Comparison of ENCODE assay signal across 9 mouse cellular contexts in genomic region chr14:121082341-121082740, GRCm38 (mm10). TPM values are rescaled to one million over a fixed set of nuclear protein-coding genes. Genes with fewer than 3 reads are reported as not detected.
DNase-seq lines count a peak whose midpoint lies in the region; ATAC-seq lines count a peak whose summit lies in the region.
"Had no signal": no experiment of that assay in that cellular context is flagged by ENCODE, and none has a peak within 500 bp of the region (broad histone marks: within the 10 kb centered on the region; RNA-seq: fewer than 3 reads in every experiment).

No protein-coding gene starts in this region.

- no peak for DNase-seq in neural tube, embryonic 10.5 days (ENCODE audit: extremely low spot score, low spot score)
- DNase-seq in gastrocnemius, postnatal 10 days: peak; percentile 32
- DNase-seq in layer of hippocampus, postnatal 10 days (ENCODE audit: low spot score in 2 of 2): peak; percentile 38 to 42
- DNase-seq in cerebellum, adult 11-12 months: no peak
- DNase-seq in cerebellum, postnatal 25 days: no peak

- peaks cover 8% of the 10 kb centered on the region for H3K4me1 ChIP-seq in neural tube, embryonic 13.5 days (replicated peaks)
- H3K4me1 ChIP-seq in neural tube, embryonic 14.5 days (ENCODE audit: control insufficient read depth, insufficient read depth, low read length): no peaks in the 10 kb centered on the region; the same call in 1 of the 2 replicates
- no peaks in the 10 kb centered on the region for H3K4me1 ChIP-seq in kidney, embryonic 14.5 days (ENCODE audit: control insufficient read depth, insufficient read depth, low read length)

- no peaks in the 10 kb centered on the region for H3K9me3 ChIP-seq in neural tube, embryonic 13.5 days
- H3K9me3 ChIP-seq in neural tube, embryonic 14.5 days (ENCODE audit: control insufficient read depth, low read length): no peaks in the 10 kb centered on the region
- H3K9me3 ChIP-seq in kidney, embryonic 14.5 days (ENCODE audit: control insufficient read depth, low read length): no peaks in the 10 kb centered on the region; the same call in 1 of the 2 replicates

- H3K4me2 ChIP-seq in neural tube, embryonic 13.5 days: no peak overlapping the region
- H3K4me2 ChIP-seq in neural tube, embryonic 14.5 days (ENCODE audit: low read depth, low read length): no peak overlapping the region
- no peak overlapping the region for H3K4me2 ChIP-seq in kidney, embryonic 14.5 days (replicated peaks; ENCODE audit: low read depth, low read length)

- no peaks in the 10 kb centered on the region for H3K27me3 ChIP-seq in neural tube, embryonic 13.5 days
- no peaks in the 10 kb centered on the region for H3K27me3 ChIP-seq in neural tube, embryonic 14.5 days (ENCODE audit: control insufficient read depth, insufficient read depth, low read length)
- H3K27me3 ChIP-seq in kidney, embryonic 14.5 days (ENCODE audit: control insufficient read depth, insufficient read depth, low read length): no peaks in the 10 kb centered on the region

- no peak overlapping the region for H3K9ac ChIP-seq in neural tube, embryonic 13.5 days
- H3K9ac ChIP-seq in neural tube, embryonic 14.5 days (replicated peaks; ENCODE audit: low read depth, low read length): no peak overlapping the region
- H3K9ac ChIP-seq in kidney, embryonic 14.5 days (ENCODE audit: low read depth, low read length): no peak overlapping the region

- H3K36me3 ChIP-seq in neural tube, embryonic 13.5 days: peaks cover 20% of the 10 kb centered on the region; the same call in 1 of the 2 replicates
- no peaks in the 10 kb centered on the region for H3K36me3 ChIP-seq in neural tube, embryonic 14.5 days (ENCODE audit: control insufficient read depth, insufficient read depth, low read length)
- peaks cover 27% of the 10 kb centered on the region for H3K36me3 ChIP-seq in kidney, embryonic 14.5 days (ENCODE audit: control insufficient read depth, insufficient read depth, low read length)

- no peak overlapping the region for H3K4me3 ChIP-seq in neural tube, embryonic 13.5 days
- no peak overlapping the region for H3K4me3 ChIP-seq in neural tube, embryonic 14.5 days (ENCODE audit: low read depth, low read length)
- no peak overlapping the region for H3K4me3 ChIP-seq in kidney, embryonic 14.5 days (ENCODE audit: low read length)

- H3K27ac ChIP-seq in neural tube, embryonic 13.5 days (replicated peaks): peak overlapping the region; percentile 78
- H3K27ac ChIP-seq in neural tube, embryonic 14.5 days (ENCODE audit: low read depth, low read length): peak overlapping the region; percentile 44
- no peak overlapping the region for H3K27ac ChIP-seq in kidney, embryonic 14.5 days (ENCODE audit: low read depth, low read length)
- H3K27ac ChIP-seq: kidney, postnatal 0 days had no signal

- 0 out of 2 replicates have a peak, but pooled peaks have one; percentile 48 for ATAC-seq in neural tube, embryonic 13.5 days (ENCODE audit: low read depth)
- ATAC-seq in neural tube, embryonic 14.5 days (ENCODE audit: low read depth): peak; percentile 65; the same call in 1 of the 2 replicates
- no peak for ATAC-seq in kidney, embryonic 14.5 days (ENCODE audit: low FRiP score, low TSS enrichment)

- 58% methylated on average over 7 of the region's 7 CpGs for WGBS in neural tube, embryonic 13.5 days
- 52% methylated on average over 7 of the region's 7 CpGs for WGBS in neural tube, embryonic 14.5 days
- 52% methylated on average over 7 of the region's 7 CpGs for WGBS in kidney, embryonic 14.5 days

RNA-seq across cellular contexts. Expression of gene Farp1, which starts 47.3 kb away (rescaled TPM):
- polyA plus RNA-seq in neural tube, embryonic 13.5 days (2015; fragmentation: Nextera tagmentation; extraction: Ambion mirVana): 21.0 and 21.2 TPM in 2 replicates
- 10 to 100 TPM; 17.5 to 27.5 TPM for total RNA-seq in gastrocnemius, postnatal 10 days (2021)
- total RNA-seq in layer of hippocampus, postnatal 10 days (2021): 100 to 1,000 TPM; 117 to 119 TPM
- 34.9 and 37.3 TPM in 2 replicates for polyA plus RNA-seq in neural tube, embryonic 14.5 days (2014; fragmentation: Nextera tagmentation; extraction: Ambion mirVana)
- 32.1 and 43.3 TPM in 2 replicates for polyA plus RNA-seq in kidney, embryonic 14.5 days (2014; fragmentation: Nextera tagmentation; extraction: Ambion mirVana)

Comparison
In these comparisons a context has a peak if more than half of its experiments do, and no peak if none do; other contexts are left out.
1. DNase-seq: peak in gastrocnemius, postnatal 10 days (single experiment) and layer of hippocampus, postnatal 10 days (2 of 2); none in neural tube, embryonic 10.5 days (single experiment), cerebellum, adult 11-12 months (single experiment) and cerebellum, postnatal 25 days (0 of 2).